Mouse (Mus musculus) cortical plate, adult 2 months (tissue): ENCODE measurements at regions not wholly inside any gene's neighbourhood (a gene's known extent, or its start where the extent isn't known, plus 50 kb on each side); places are given as distances from the start of the nearest gene placed in this dataset.

ENCODE experiments used
- CTCF ChIP-seq: fragments of 200-500 bp; IDR thresholded peaks from 2 replicates; pipeline ENCODE4 v1.5.1; 2011; ENCODE audit warnings: mild to moderate bottlenecking, control low read depth, low read length; ENCODE audit not compliant: insufficient read depth; ENCODE audit errors: extremely low read depth
- POLR2A ChIP-seq: fragments of 200-500 bp; IDR thresholded peaks from 2 replicates; pipeline ENCODE4 v1.6.1; 2011; ENCODE audit warnings: mild to moderate bottlenecking, low read length, control low read depth; ENCODE audit not compliant: insufficient read depth; ENCODE audit errors: extremely low read depth

DNA sequence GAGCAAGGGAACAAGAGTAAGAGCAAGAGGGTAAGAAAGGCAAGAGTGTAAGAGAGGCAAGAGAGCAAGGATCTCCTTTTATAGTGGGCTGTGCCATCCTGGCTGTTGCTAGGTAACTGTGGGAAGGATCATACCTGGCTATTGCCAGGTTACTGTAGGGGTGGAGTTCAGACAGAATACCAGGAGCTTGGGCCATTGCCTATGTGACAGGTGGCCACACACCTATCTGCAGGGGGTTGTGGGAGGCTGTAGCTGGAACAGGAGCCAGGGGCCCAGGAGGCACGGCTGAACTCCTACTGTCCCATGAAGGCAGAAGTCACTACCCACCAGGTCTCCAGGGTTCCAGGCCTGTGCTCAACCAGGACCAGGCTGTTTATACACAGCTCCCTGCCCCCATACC is 1149.0 kb downstream of the 9330182O14Rik start:
- no peak for TF ChIP-seq CTCF
- no peak for TF ChIP-seq POLR2A
